Mouse (Mus musculus) limb, embryonic 11.5 days (tissue): ENCODE results near the gene Rpl36al. TPM values are rescaled to one million over a fixed set of nuclear protein-coding genes. Genes with fewer than 3 reads are reported as not detected.

ENCODE experiments used
- ATAC-seq: fragments of 200-750 bp; cut with Nextera tagmentation; 2 replicates; pipeline ENCODE4 v1.8.0; 2017; ENCODE audit warnings: low read depth; ENCODE audit not compliant: insufficient number of reproducible peaks, low FRiP score, low TSS enrichment
- DNase-seq: peaks from one replicate; pipeline ENCODE4 v3.0.0-alpha.2; 2015; ENCODE audit warnings: low spot score
- H3K27ac ChIP-seq: fragments of 300-500 bp; sonication (generic); replicated peaks from 2 replicates; pipeline ENCODE4 v1.5.1; 2014; ENCODE audit warnings: low read depth, mild to moderate bottlenecking, low read length
- H3K27me3 ChIP-seq: fragments of 300-500 bp; sonication (generic); 2 replicates; pipeline ENCODE4 v1.6.1; 2014; ENCODE audit warnings: mild to moderate bottlenecking, low read length, mixed read lengths; ENCODE audit not compliant: control insufficient read depth, insufficient read depth
- H3K36me3 ChIP-seq: fragments of 300-500 bp; sonication (generic); 2 replicates; pipeline ENCODE4 v1.6.1; 2014; ENCODE audit warnings: mild to moderate bottlenecking, low read length, moderate library complexity, mixed read lengths; ENCODE audit not compliant: control insufficient read depth, insufficient read depth
- H3K4me1 ChIP-seq: fragments of 300-500 bp; sonication (generic); 2 replicates; pipeline ENCODE4 v1.6.1; 2014; ENCODE audit warnings: low read length, mixed read lengths; ENCODE audit not compliant: control insufficient read depth, insufficient read depth
- H3K4me2 ChIP-seq: fragments of 300-500 bp; sonication (generic); 2 replicates; pipeline ENCODE4 v1.6.1; 2014; ENCODE audit warnings: low read depth, mild to moderate bottlenecking, moderate library complexity; ENCODE audit not compliant: severe bottlenecking
- H3K4me3 ChIP-seq: fragments of 300-500 bp; sonication (generic); 2 replicates; pipeline ENCODE4 v1.5.1; 2014; ENCODE audit warnings: low read depth, low read length
- H3K9ac ChIP-seq: fragments of 300-500 bp; sonication (generic); 2 replicates; pipeline ENCODE4 v1.6.1; 2014; ENCODE audit warnings: mild to moderate bottlenecking, low read length
- H3K9me3 ChIP-seq: fragments of 300-500 bp; sonication (generic); 2 replicates; pipeline ENCODE4 v1.6.1; 2016; ENCODE audit warnings: low read length; ENCODE audit not compliant: control insufficient read depth
- WGBS: fragments of 180-500 bp; shearing (Covaris S2); extraction: QIAGEN DNeasy Blood & Tissue Kit; methylation state at CpG from one replicate; pipeline ENCODE4 v1.1.7; 2014; 5-methylcytosine and 5-hydroxymethylcytosine counted together
- polyA plus RNA-seq: library from polyadenylated mRNA; unstranded; fragments of >200 nt; fragmentation: Nextera tagmentation; extraction: Ambion mirVana; gene quantifications from 2 replicates; pipeline ENCODE4 v1.2.1, GENCODE M21; 2014

Rpl36al gene
- polyA plus RNA-seq, 1 experiment from 2014 or later = 561 TPM

DNA sequence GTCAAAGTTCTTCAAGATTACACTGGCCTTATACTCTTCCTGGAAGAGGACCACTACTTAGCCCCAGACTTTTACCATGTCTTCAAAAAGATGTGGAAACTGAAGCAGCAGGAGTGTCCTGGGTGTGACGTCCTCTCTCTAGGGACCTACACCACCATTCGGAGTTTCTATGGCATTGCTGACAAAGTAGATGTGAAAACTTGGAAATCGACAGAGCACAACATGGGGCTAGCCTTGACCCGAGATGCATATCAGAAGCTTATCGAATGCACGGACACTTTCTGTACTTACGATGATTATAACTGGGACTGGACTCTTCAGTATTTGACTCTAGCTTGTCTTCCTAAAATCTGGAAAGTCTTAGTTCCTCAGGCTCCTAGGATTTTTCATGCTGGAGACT, 1.5 kb upstream of the Rpl36al start:
- 81% methylated on average over 7 of the region's 7 CpGs for WGBS

DNA sequence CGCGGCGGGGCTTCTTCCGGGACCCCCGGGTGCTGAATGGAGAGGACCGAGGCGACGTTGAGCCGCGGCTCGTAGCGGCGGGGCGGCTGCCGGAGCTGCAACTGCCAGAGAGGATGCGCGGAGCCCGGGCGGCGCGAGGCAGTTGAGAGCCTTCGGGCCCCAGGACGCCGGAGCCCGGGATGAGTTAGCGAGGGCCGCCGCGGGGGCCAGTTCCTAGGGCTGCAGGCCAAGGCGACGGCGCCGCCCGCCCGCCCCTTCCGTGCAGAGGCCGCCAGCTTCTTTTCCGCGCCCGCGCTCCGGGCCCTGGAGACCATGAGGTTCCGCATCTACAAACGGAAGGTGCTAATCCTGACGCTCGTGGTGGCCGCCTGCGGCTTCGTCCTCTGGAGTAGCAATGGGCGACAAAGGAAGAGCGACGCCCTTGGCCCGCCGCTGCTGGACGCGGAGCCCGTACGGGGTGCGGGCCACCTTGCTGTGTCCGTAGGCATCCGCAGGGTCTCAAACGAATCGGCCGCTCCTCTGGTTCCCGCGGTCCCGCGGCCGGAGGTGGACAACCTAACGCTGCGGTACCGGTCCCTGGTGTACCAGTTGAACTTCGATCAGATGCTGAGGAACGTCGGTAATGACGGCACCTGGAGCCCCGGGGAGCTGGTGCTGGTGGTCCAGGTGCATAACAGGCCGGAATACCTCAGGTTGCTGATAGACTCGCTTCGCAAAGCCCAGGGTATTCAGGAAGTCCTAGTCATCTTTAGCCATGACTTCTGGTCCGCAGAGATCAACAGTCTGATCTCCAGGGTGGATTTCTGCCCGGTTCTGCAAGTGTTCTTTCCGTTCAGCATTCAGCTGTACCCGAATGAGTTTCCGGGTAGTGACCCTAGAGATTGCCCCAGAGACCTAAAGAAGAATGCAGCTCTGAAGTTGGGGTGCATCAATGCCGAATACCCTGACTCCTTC, 736 bp upstream of the Rpl36al start:
- Histone ChIP-seq H3K36me3 (peaks cover 2% of the 10 kb centered on the region), H3K4me3 (peak overlapping the region; percentile 93), H3K27ac (peak overlapping the region; percentile 73), H3K4me1 (peaks cover 7% of the 10 kb centered on the region), H3K27me3 (no peaks in the 10 kb centered on the region), H3K9me3 (no peaks in the 10 kb centered on the region), H3K9ac (peak overlapping the region; percentile 89), H3K4me2 (peak overlapping the region; percentile 94)
- peak; percentile 64 for DNase-seq
- WGBS = 3% methylated on average over 75 of the region's 86 CpGs
- peak; percentile 64 for ATAC-seq

More for the DNA sequence above, 1.5 kb upstream of the Rpl36al start:
- Histone ChIP-seq H3K27me3 (no peaks in the 10 kb centered on the region), H3K4me1 (peaks cover 7% of the 10 kb centered on the region), H3K4me2 (peak overlapping the region; percentile 94), H3K9ac (peak overlapping the region; percentile 89; the same call in 1 of the 2 replicates), H3K4me3 (peak overlapping the region; percentile 93), H3K9me3 (no peaks in the 10 kb centered on the region), H3K36me3 (peaks cover 7% of the 10 kb centered on the region), H3K27ac (no peak overlapping the region)
- DNase-seq = no peak
- ATAC-seq = no peak

DNA sequence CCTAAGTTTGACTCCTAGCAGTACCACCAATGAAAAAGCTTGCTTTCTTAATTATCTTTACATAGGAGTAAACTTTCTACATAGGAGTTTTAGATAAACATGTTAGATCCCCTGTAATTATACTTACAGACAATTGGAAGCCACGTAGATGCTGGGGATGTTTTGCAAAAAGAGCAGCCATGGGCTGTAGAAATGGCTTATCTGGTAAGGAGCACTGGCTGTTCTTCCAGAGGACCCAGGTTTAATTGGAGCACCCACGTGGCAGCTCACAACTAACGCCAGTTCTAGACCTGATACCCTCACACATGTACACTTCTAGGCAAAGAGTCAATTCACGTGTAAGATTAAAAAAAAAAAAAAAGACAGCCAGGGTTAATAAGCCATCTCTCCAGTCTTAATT, 2.1 kb downstream of the Rpl36al start:
- Histone ChIP-seq H3K9ac (no peak overlapping the region), H3K4me2 (no peak overlapping the region), H3K4me3 (no peak overlapping the region), H3K36me3 (no peaks in the 10 kb centered on the region; the same call in 1 of the 2 replicates), H3K27me3 (no peaks in the 10 kb centered on the region), H3K9me3 (no peaks in the 10 kb centered on the region), H3K4me1 (peaks cover 7% of the 10 kb centered on the region), H3K27ac (no peak overlapping the region)
- ATAC-seq = no peak
- DNase-seq = no peak
- 89% methylated on average over 4 of the region's 4 CpGs for WGBS

DNA sequence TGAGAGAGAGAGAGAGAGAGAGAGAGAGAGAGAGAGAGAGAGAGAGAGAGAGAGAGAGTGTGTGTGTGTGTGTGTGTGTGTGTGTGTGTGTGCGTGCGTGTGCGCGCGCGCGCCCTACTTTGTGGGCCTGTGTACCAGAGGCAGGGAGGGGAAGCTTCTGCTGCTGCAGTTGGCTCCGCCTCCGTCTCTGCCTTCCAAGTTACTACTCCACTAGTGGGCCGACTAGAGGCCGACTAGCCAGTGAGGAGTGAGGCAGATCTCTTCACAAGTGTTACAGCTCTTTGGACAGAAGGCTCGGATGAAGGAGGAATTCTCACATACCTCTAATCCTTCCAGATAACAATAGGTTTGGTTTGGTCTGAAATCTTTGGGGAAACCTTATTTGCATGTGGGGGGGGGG, 4.5 kb downstream of the Rpl36al start:
- H3K27me3 ChIP-seq = no peaks in the 10 kb centered on the region
- H3K9ac ChIP-seq = no peak overlapping the region
- H3K36me3 ChIP-seq = 0 out of 2 replicates have a peak, but pooled peaks cover 3% of the 10 kb centered on the region
- H3K4me1 ChIP-seq = no peaks in the 10 kb centered on the region
- 71% methylated on average over 12 of the region's 12 CpGs for WGBS
- no peak for ATAC-seq
- no peak for DNase-seq
- H3K4me3 ChIP-seq = no peak overlapping the region
- H3K4me2 ChIP-seq = no peak overlapping the region
- no peak overlapping the region for H3K27ac ChIP-seq
- H3K9me3 ChIP-seq = no peaks in the 10 kb centered on the region

DNA sequence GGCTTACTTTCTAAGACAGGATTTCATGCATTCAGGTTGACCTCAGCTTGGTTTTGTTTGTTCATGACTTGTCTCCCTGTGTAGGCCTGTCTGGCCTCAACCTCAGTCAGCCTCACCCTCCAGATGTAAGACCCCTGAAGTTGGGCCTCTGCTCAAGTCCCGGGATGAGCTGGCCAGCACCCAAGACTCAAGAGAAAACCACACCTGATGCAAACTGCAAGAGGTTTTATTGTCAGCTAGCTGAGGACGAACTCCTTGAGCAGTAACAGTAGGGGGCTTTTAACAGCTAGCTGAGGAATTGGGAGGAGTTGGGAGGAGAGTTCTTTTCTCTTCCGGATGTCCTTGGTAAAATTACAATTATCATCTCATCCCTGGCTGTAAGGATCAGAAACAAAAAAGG, 6.4 kb downstream of the Rpl36al start:
- no peak overlapping the region for H3K4me3 ChIP-seq
- H3K27me3 ChIP-seq = no peaks in the 10 kb centered on the region
- WGBS = 78% methylated on average over 3 of the region's 3 CpGs
- no peak overlapping the region for H3K4me2 ChIP-seq
- DNase-seq (no peak), ATAC-seq (no peak)
- 0 out of 2 replicates have a peak, but pooled peaks cover 3% of the 10 kb centered on the region for H3K36me3 ChIP-seq
- H3K9ac ChIP-seq = no peak overlapping the region
- H3K27ac ChIP-seq = no peak overlapping the region
- H3K4me1 ChIP-seq = no peaks in the 10 kb centered on the region
- no peaks in the 10 kb centered on the region for H3K9me3 ChIP-seq

DNA sequence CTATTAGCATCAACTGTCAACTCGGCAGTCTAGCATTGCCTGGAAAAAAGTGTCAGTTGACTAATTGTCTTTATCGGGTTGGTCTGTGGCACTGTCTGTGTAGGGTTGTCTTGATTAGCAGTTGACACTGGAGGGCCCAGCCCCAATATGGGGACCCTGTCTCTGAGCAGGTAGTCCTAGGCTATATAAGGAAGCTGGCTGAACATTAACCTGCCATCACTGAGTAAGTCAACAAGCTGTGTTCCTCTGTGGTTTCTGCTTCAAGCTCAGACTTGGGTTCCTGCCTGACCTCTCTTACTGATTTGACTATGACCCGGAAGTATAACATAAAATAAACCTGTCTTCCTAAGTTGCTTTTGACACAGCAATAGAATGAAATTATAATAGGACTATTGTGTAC, 7.9 kb downstream of the Rpl36al start:
- ATAC-seq = no peak
- Histone ChIP-seq H3K4me3 (no peak overlapping the region), H3K4me2 (no peak overlapping the region), H3K27ac (no peak overlapping the region), H3K4me1 (no peaks in the 10 kb centered on the region), H3K9ac (no peak overlapping the region), H3K27me3 (no peaks in the 10 kb centered on the region), H3K36me3 (0 out of 2 replicates have a peak, but pooled peaks cover 3% of the 10 kb centered on the region), H3K9me3 (no peaks in the 10 kb centered on the region)
- WGBS = 91% methylated on average over 3 of the region's 3 CpGs
- DNase-seq = no peak

DNA sequence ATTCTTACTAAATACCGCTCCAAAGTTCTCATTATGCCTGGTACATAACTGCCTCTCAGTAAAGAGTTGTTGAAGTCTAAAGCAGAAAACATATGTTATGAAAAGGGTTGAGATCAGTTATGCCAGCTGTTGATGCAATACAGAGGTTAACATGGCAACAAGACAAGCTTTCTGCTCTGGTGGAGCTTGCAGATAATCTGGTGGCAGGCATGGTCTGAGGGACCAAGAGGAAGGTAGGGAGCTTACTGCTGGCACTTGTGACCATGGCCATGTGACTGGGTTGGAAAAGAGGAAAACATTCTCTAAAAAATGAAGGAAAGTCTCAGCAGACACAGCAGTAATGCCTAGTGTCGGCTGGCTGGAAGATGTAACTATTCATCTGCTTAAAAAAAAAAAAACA, 12.6 kb downstream of the Rpl36al start:
- H3K27me3 ChIP-seq = no peaks in the 10 kb centered on the region
- no peaks in the 10 kb centered on the region for H3K9me3 ChIP-seq
- H3K4me3 ChIP-seq = no peak overlapping the region
- H3K9ac ChIP-seq = no peak overlapping the region
- H3K4me1 ChIP-seq = no peaks in the 10 kb centered on the region
- no peak for ATAC-seq
- no peak for DNase-seq
- no peak overlapping the region for H3K27ac ChIP-seq
- H3K4me2 ChIP-seq = no peak overlapping the region
- 94% methylated on average over 2 of the region's 2 CpGs for WGBS
- H3K36me3 ChIP-seq = 0 out of 2 replicates have a peak, but pooled peaks cover 2% of the 10 kb centered on the region

DNA sequence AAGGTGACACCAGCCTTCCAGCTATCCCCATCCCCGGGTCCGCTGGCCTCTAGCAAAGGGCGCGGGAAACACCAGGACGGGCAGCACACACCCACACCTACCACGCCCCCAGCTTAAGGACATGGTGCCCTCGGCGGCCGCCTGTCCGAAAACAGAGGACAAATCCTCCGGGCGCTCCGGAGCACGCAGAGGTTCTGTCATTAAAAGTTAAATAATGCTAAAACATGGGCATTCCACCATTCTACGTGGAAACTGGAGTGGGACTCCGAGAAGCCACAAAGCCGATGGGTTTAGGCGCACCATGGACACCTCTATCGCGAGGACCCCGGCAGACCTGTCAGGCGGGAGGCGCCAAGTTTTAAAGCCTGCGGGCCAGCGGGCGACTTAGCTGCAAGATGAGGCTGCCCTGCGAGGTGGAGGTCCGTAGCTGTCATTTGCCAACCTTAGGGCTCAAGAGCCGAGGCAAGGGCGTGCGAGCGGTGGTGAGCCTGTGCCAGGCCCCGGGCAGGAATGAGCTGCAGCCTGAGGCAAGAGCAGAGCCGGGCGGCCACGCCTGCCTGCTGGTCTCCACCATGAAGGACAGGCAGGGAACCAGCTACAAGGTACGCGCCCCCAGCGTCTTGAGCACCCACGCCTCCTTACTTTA, 15.3 kb downstream of the Rpl36al start, which contains the start of gene Lrr1:
Gene Lrr1 (plus strand): TSS at position 354 of the 646 bp plus-strand sequence.
- ATAC-seq = peak; percentile 94

More for the DNA sequence above, 15.3 kb downstream of the Rpl36al start, which contains the start of gene Lrr1:
- no peaks in the 10 kb centered on the region for H3K27me3 ChIP-seq
- peak; percentile 90 for DNase-seq
- peak within 1 kb of the TSS; percentile 49; the same call in 1 of the 2 replicates for H3K27ac ChIP-seq
- no peaks in the 10 kb centered on the region for H3K4me1 ChIP-seq
- H3K9me3 ChIP-seq = no peaks in the 10 kb centered on the region
- peak within 1 kb of the TSS; percentile 90 for H3K4me2 ChIP-seq
- peak within 1 kb of the TSS; percentile 68 for H3K9ac ChIP-seq
- H3K36me3 ChIP-seq = no peaks in the 10 kb centered on the region
- H3K4me3 ChIP-seq = peak within 1 kb of the TSS; percentile 86
- under 1% methylated on average over 40 of the region's 40 CpGs for WGBS
